Mouse (Mus musculus) lung, postnatal 0 days (tissue): Measurements from ENCODE around the gene Gab1. TPM values are rescaled to one million over a fixed set of nuclear protein-coding genes. Genes with fewer than 3 reads are reported as not detected.

Source experiments
- ATAC-seq: fragments of 200-750 bp; cut with Nextera tagmentation; 2 replicates; pipeline ENCODE4 v1.8.0; 2017; ENCODE audit warnings: moderate library complexity
- DNase-seq: peaks from one replicate; pipeline ENCODE4 v3.0.0-alpha.2; 2016; ENCODE audit warnings: low spot score
- H3K27ac ChIP-seq: fragments of 300-500 bp; sonication (generic); 2 replicates; pipeline ENCODE4 v1.5.1; 2014; ENCODE audit warnings: antibody characterized with exemption, mild to moderate bottlenecking, low read length, mixed read lengths
- H3K27me3 ChIP-seq: fragments of 300-500 bp; sonication (generic); replicated peaks from 2 replicates; pipeline ENCODE4 v1.6.1; 2014; ENCODE audit warnings: low read length, mixed read lengths; ENCODE audit not compliant: insufficient read depth
- H3K36me3 ChIP-seq: fragments of 300-500 bp; sonication (generic); 2 replicates; pipeline ENCODE4 v1.6.1; 2014; ENCODE audit warnings: low read length, mixed read lengths; ENCODE audit not compliant: insufficient read depth
- H3K4me1 ChIP-seq: fragments of 300-500 bp; sonication (generic); 2 replicates; pipeline ENCODE4 v1.6.1; 2014; ENCODE audit warnings: antibody characterized with exemption, low read depth, low read length, mixed read lengths; ENCODE audit not compliant: insufficient read depth
- H3K4me2 ChIP-seq: fragments of 300-500 bp; sonication (generic); replicated peaks from 2 replicates; pipeline ENCODE4 v1.6.1; 2014; ENCODE audit warnings: low read depth, mild to moderate bottlenecking, low read length, moderate library complexity, mixed read lengths
- H3K4me3 ChIP-seq: fragments of 300-500 bp; sonication (generic); 2 replicates; pipeline ENCODE4 v1.5.1; 2014; ENCODE audit warnings: low read depth, low read length
- H3K9ac ChIP-seq: fragments of 300-500 bp; sonication (generic); replicated peaks from 2 replicates; pipeline ENCODE4 v1.6.1; 2014; ENCODE audit warnings: low read depth, mild to moderate bottlenecking
- H3K9me3 ChIP-seq: fragments of 300-500 bp; sonication (generic); 2 replicates; pipeline ENCODE4 v1.6.1; 2016; ENCODE audit warnings: low read length, mixed read lengths
- CTCF ChIP-seq: IDR thresholded peaks from 2 replicates; pipeline ENCODE4 v1.5.1; 2016; ENCODE audit warnings: antibody characterized with exemption, mild to moderate bottlenecking
- EP300 ChIP-seq: IDR thresholded peaks from 2 replicates; pipeline ENCODE4 v1.6.1; 2016; ENCODE audit warnings: antibody characterized with exemption, mild to moderate bottlenecking, control low read depth
- WGBS: fragments of 180-500 bp; shearing (Covaris S2); extraction: QIAGEN DNeasy Blood & Tissue Kit; methylation state at CpG from one replicate; pipeline ENCODE4 v1.1.7; 2014; 5-methylcytosine and 5-hydroxymethylcytosine counted together
- polyA plus RNA-seq: library from polyadenylated mRNA; unstranded; fragments of >200 nt; fragmentation: Nextera tagmentation; extraction: Ambion mirVana; gene quantifications from 2 replicates; pipeline ENCODE4 v1.2.1, GENCODE M21; 2015

The Gab1 gene
- polyA plus RNA-seq, 1 experiment from 2014 or later = 16.9 TPM

DNA sequence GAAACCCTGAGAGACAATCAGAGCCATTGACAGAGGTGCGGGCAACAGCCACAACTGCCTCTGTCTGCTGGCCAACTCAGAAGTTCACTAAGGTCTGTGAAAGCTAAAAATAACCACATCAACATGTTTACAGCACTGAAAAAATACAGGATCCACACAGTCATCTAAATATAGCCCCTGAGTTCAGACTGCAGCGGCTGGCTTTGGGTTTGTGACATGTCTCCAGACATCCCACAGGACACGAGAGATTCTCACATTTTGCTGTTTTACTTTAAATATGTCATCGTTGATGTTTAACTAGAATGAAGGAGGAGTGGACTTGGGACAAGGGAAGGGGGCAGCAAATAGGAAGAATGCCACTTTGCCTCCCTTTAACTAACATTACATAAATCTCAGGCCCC, 68.7 kb downstream of the Gab1 start:
- H3K9ac ChIP-seq = no peak overlapping the region
- ATAC-seq (peak; percentile 41), DNase-seq (peak; percentile 71)
- peak overlapping the region; percentile 44; the same call in 1 of the 2 replicates for H3K27ac ChIP-seq
- H3K4me1 ChIP-seq = peaks cover 36% of the 10 kb centered on the region
- H3K9me3 ChIP-seq = no peaks in the 10 kb centered on the region
- H3K36me3 ChIP-seq = no peaks in the 10 kb centered on the region
- H3K4me2 ChIP-seq = no peak overlapping the region
- no peaks in the 10 kb centered on the region for H3K27me3 ChIP-seq
- no peak overlapping the region for H3K4me3 ChIP-seq
- TF ChIP-seq EP300 (no peak), CTCF (no peak)
- WGBS = 25% methylated on average over 4 of the region's 4 CpGs

GRCm38 (mm10) chr8:80810916-80811315, 69.4 kb downstream of the Gab1 start:
- Histone ChIP-seq H3K9me3 (no peaks in the 10 kb centered on the region), H3K9ac (no peak overlapping the region), H3K4me3 (no peak overlapping the region), H3K36me3 (no peaks in the 10 kb centered on the region), H3K27me3 (no peaks in the 10 kb centered on the region), H3K4me2 (no peak overlapping the region), H3K27ac (peak overlapping the region; percentile 44; the same call in 1 of the 2 replicates), H3K4me1 (peaks cover 33% of the 10 kb centered on the region)
- DNase-seq = no peak
- TF ChIP-seq CTCF = no peak
- TF ChIP-seq EP300 = no peak
- no peak for ATAC-seq
- 30% methylated on average over 4 of the region's 4 CpGs for WGBS

DNA sequence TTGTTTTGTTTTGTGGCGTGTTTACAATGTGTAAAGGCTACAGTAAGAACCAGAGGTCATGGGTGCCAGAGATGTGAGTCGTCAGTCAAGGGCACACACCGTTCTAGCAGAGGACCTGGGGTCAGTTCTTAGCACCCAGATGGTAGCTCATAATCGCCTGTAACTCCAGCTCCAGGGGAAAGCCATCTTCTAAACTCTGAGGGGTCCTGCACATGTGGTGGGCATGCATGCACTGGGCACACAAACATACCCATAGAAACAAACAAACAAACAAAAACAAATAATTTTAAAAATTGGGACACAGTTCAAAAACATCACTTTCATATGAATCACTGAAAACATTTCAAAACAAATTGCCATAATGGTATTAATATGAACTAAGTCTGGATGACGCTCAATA, 69.9 kb downstream of the Gab1 start:
- 91% methylated on average over 5 of the region's 5 CpGs for WGBS
- Histone ChIP-seq H3K36me3 (no peaks in the 10 kb centered on the region), H3K4me2 (no peak overlapping the region), H3K4me1 (peaks cover 33% of the 10 kb centered on the region), H3K4me3 (no peak overlapping the region), H3K9me3 (no peaks in the 10 kb centered on the region), H3K27me3 (no peaks in the 10 kb centered on the region), H3K9ac (no peak overlapping the region), H3K27ac (no peak overlapping the region; the same call in 1 of the 2 replicates)
- no peak for TF ChIP-seq EP300
- no peak for DNase-seq
- no peak for ATAC-seq

- no peak for TF ChIP-seq CTCF
- TF ChIP-seq EP300 = no peak
Measured at GRCm38 (mm10) chr8:80807807-80808505, 72.4 kb downstream of the Gab1 start.

DNA sequence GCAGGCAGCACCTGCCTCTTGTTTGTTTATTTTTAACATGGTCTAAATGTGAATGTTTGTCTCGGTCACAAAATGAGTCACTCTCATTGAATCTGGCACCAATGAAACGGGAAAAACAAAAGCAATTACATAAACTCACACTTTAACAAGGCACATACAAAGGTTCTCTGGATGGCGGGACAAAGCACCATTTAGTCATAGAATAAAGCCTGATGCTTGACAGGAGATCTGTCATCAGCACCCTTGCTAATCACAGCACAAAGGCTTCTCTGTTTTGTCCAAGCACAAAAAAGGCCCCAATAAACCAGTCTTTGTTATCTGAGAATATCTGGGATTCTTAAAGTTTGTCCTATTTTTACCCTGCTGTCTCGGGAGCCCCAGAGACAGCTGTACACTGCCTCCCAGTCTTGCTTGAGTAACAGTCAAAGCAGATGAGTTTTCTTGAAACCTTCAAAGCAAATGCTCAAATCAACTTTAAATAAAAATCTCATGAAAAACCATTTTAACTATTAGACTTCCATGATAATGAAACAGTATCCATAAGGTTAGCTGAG, 76.2 kb downstream of the Gab1 start:
- Histone ChIP-seq H3K9ac (no peak overlapping the region), H3K27ac (no peak overlapping the region), H3K4me3 (no peak overlapping the region), H3K27me3 (no peaks in the 10 kb centered on the region), H3K9me3 (no peaks in the 10 kb centered on the region), H3K36me3 (no peaks in the 10 kb centered on the region), H3K4me1 (peaks cover 16% of the 10 kb centered on the region), H3K4me2 (no peak overlapping the region)
- TF ChIP-seq EP300 (no peak), CTCF (no peak)
- WGBS = 28% methylated on average over 4 of the region's 4 CpGs
- ATAC-seq = no peak; the same call in 1 of the 2 replicates
- DNase-seq = no peak

More at GRCm38 (mm10) chr8:80807807-80808505, 72.4 kb downstream of the Gab1 start:
- H3K9me3 ChIP-seq = no peaks in the 10 kb centered on the region
- WGBS = 20% methylated on average over 13 of the region's 13 CpGs
- H3K27ac ChIP-seq = 0 out of 2 replicates have a peak overlapping the region, but pooled peaks have one; percentile 54
- H3K4me2 ChIP-seq = no peak overlapping the region
- ATAC-seq (no peak), DNase-seq (no peak)
- H3K4me1 ChIP-seq = peaks cover 30% of the 10 kb centered on the region
- H3K9ac ChIP-seq = no peak overlapping the region
- no peak overlapping the region for H3K4me3 ChIP-seq
- H3K27me3 ChIP-seq = no peaks in the 10 kb centered on the region
- no peaks in the 10 kb centered on the region for H3K36me3 ChIP-seq

- Histone ChIP-seq H3K4me1 (peaks cover 4% of the 10 kb centered on the region; the same call in 1 of the 2 replicates), H3K36me3 (no peaks in the 10 kb centered on the region), H3K27me3 (no peaks in the 10 kb centered on the region), H3K9me3 (no peaks in the 10 kb centered on the region), H3K4me2 (no peak overlapping the region), H3K27ac (no peak overlapping the region), H3K4me3 (no peak overlapping the region), H3K9ac (no peak overlapping the region)
- DNase-seq (no peak), ATAC-seq (no peak)
- 96% methylated on average over 3 of the region's 3 CpGs for WGBS
- TF ChIP-seq CTCF = peak; percentile 46
- no peak for TF ChIP-seq EP300
Measured at GRCm38 (mm10) chr8:80798778-80799177, 81.5 kb downstream of the Gab1 start.
